In genomic region chr5:45529696-45530095, GRCm38 (mm10) we compare ENCODE assay signal across 9 mouse cellular contexts. TPM values are rescaled to one million over a fixed set of nuclear protein-coding genes. Genes with fewer than 3 reads are reported as not detected.
DNase-seq lines count a peak whose midpoint lies in the region; ATAC-seq lines count a peak whose summit lies in the region.
"Had no signal": no experiment of that assay in that cellular context is flagged by ENCODE, and none has a peak within 500 bp of the region (broad histone marks: within the 10 kb centered on the region; RNA-seq: fewer than 3 reads in every experiment).

No protein-coding gene starts in this region.

- no peak overlapping the region for H3K4me2 ChIP-seq in embryonic facial prominence, embryonic 14.5 days (ENCODE audit: low read depth, low read length)
- H3K4me2 ChIP-seq: forebrain, embryonic 15.5 days had no signal

- no peaks in the 10 kb centered on the region for H3K4me1 ChIP-seq in embryonic facial prominence, embryonic 14.5 days (ENCODE audit: control insufficient read depth, insufficient read depth, low read length)

- peak; percentile 67 for DNase-seq in embryo, embryonic 10 days (ENCODE audit: low spot score)
- no peak for DNase-seq in embryo, embryonic 9.5 days (ENCODE audit: extremely low spot score)
- DNase-seq in testis, postnatal 10 days (ENCODE audit: low spot score), result peak; percentile 50
- no peak for DNase-seq in testis, postnatal 14 days (ENCODE audit: low spot score)
- DNase-seq in embryonic facial prominence, embryonic 14.5 days (ENCODE audit: low spot score), result peak; percentile 36
- DNase-seq in splenic B cell, adult 2 months (ENCODE audit: low read depth, low spot score), result peak; percentile 23
- no peak for DNase-seq in gastrocnemius, postnatal 4 days (ENCODE audit: low spot score in 2 of 2)
- no peak for DNase-seq in layer of hippocampus, postnatal 10 days (ENCODE audit: low spot score in 2 of 2)

- H3K9me3 ChIP-seq in embryonic facial prominence, embryonic 14.5 days (ENCODE audit: control insufficient read depth, low read length), result no peaks in the 10 kb centered on the region
- H3K9me3 ChIP-seq: forebrain, embryonic 15.5 days had no signal

- H3K27ac ChIP-seq in embryonic facial prominence, embryonic 14.5 days (replicated peaks; ENCODE audit: low read depth, low read length), result no peak overlapping the region
- H3K27ac ChIP-seq: forebrain, embryonic 15.5 days had no signal

- peaks cover 58% of the 10 kb centered on the region for H3K36me3 ChIP-seq in embryonic facial prominence, embryonic 14.5 days (ENCODE audit: control insufficient read depth, insufficient read depth, low read length)
- H3K36me3 ChIP-seq in splenic B cell, adult 2 months (ENCODE audit: control insufficient read depth, insufficient read depth, low read length, poor library complexity, severe bottlenecking), result peaks cover 12% of the 10 kb centered on the region; the same call in 1 of the 2 replicates

- 88% methylated on average over 3 of the region's 3 CpGs for WGBS in embryonic facial prominence, embryonic 14.5 days

- H3K4me3 ChIP-seq in embryonic facial prominence, embryonic 14.5 days (ENCODE audit: low read depth, low read length), result no peak overlapping the region
- H3K4me3 ChIP-seq: forebrain, embryonic 15.5 days had no signal

- H3K9ac ChIP-seq in embryonic facial prominence, embryonic 14.5 days (ENCODE audit: low read depth, low read length), result no peak overlapping the region
- H3K9ac ChIP-seq: forebrain, embryonic 15.5 days had no signal

- H3K27me3 ChIP-seq in embryonic facial prominence, embryonic 14.5 days (replicated peaks; ENCODE audit: control insufficient read depth, insufficient read depth, low read length), result no peaks in the 10 kb centered on the region
- H3K27me3 ChIP-seq in splenic B cell, adult 2 months (ENCODE audit: control insufficient read depth, insufficient read depth, low read length, poor library complexity, severe bottlenecking), result no peaks in the 10 kb centered on the region
- H3K27me3 ChIP-seq: forebrain, embryonic 15.5 days had no signal

- ATAC-seq in embryonic facial prominence, embryonic 14.5 days (ENCODE audit: low read depth), result no peak
- ATAC-seq: forebrain, embryonic 15.5 days had no signal

RNA-seq across cellular contexts. Expression of gene Med28, which starts 9.7 kb away (rescaled TPM):
- polyA plus RNA-seq in embryonic facial prominence, embryonic 14.5 days (2014; fragmentation: Nextera tagmentation; extraction: Ambion mirVana), result 223 and 226 TPM in 2 replicates
- 10 to 100 TPM; 45.1 to 49.1 TPM for total RNA-seq in gastrocnemius, postnatal 4 days (2021)
- 10 to 100 TPM; 80.0 to 83.5 TPM for total RNA-seq in layer of hippocampus, postnatal 10 days (2021)

RNA-seq across cellular contexts. Expression of gene Lap3, which starts 36.5 kb away (rescaled TPM):
- 81.5 and 85.1 TPM in 2 replicates for polyA plus RNA-seq in embryonic facial prominence, embryonic 14.5 days (2014; fragmentation: Nextera tagmentation; extraction: Ambion mirVana)
- 10 to 100 TPM; 71.6 to 79.9 TPM for total RNA-seq in gastrocnemius, postnatal 4 days (2021)
- total RNA-seq in layer of hippocampus, postnatal 10 days (2021), result 10 to 100 TPM; 48.2 to 51.6 TPM

Comparison
In these comparisons a context has a peak if more than half of its experiments do, and no peak if none do; other contexts are left out.
1. DNase-seq: peak in embryo, embryonic 10 days (single experiment), testis, postnatal 10 days (single experiment), embryonic facial prominence, embryonic 14.5 days (single experiment) and splenic B cell, adult 2 months (single experiment); none in embryo, embryonic 9.5 days (single experiment), testis, postnatal 14 days (single experiment), gastrocnemius, postnatal 4 days (0 of 2) and layer of hippocampus, postnatal 10 days (0 of 2).